Mouse (Mus musculus) left cerebral cortex, postnatal 4 days (tissue): ENCODE measurements around the gene Adk. TPM values are rescaled to one million over a fixed set of nuclear protein-coding genes. Genes with fewer than 3 reads are reported as not detected.
"Not testable (repeated sequence)": the region's sequence is repeated elsewhere in the genome, so short reads cannot be mapped to it uniquely, and the experiment has no call there.

Experiments
- DNase-seq: peaks from one replicate; pipeline ENCODE4 v3.0.0-alpha.2; 2022
- intact Hi-C: fragments of 180-260 bp; cut with DNase I; formaldehyde crosslinking; loops from one replicate; pipeline ENCODE4 v1.15.1; 2025
- total RNA-seq, 2 experiments: library from RNA; stranded (reverse); gene quantifications; 2 replicates each; pipeline ENCODE4 v1.2.3; 2021

Adk gene
- total RNA-seq, 2 experiments from 2014 or later = 51.6 to 52.3 TPM

- intact Hi-C loops = no loop called here
- no peak for DNase-seq
These were observed 410.8 kb downstream of the Adk start for GRCm38 (mm10) chr14:21463117-21463712.

GRCm38 (mm10) chr14:21470386-21470785, 418.0 kb downstream of the Adk start:
- DNase-seq = no peak
- intact Hi-C loops = no loop called here

GRCm38 (mm10) chr14:21471975-21472374, 419.6 kb downstream of the Adk start:
- no peak for DNase-seq
- intact Hi-C loops = no loop called here

GRCm38 (mm10) chr14:21474593-21475132, 422.3 kb downstream of the Adk start:
- DNase-seq, intact Hi-C loops: not testable (repeated sequence)

- intact Hi-C loops = no loop called here
- no peak for DNase-seq
These were observed 424.8 kb downstream of the Adk start for GRCm38 (mm10) chr14:21477181-21477580.

- DNase-seq = no peak
- intact Hi-C loops = no loop called here
These were observed 427.2 kb downstream of the Adk start for GRCm38 (mm10) chr14:21479566-21479965.

- intact Hi-C loops = no loop called here
- DNase-seq = no peak
These were observed 427.8 kb downstream of the Adk start for GRCm38 (mm10) chr14:21480191-21480590.

GRCm38 (mm10) chr14:21481231-21481630, 428.9 kb downstream of the Adk start, which contains the start of gene Kat6b:
Kat6b (plus strand) TSS chr14:21481434.
- intact Hi-C loops = no loop called here
- DNase-seq = no peak

GRCm38 (mm10) chr14:21484199-21484598, 431.8 kb downstream of the Adk start:
- DNase-seq = no peak
- intact Hi-C loops = no loop called here

GRCm38 (mm10) chr14:21484693-21485092, 432.3 kb downstream of the Adk start:
- no peak for DNase-seq
- intact Hi-C loops = no loop called here

GRCm38 (mm10) chr14:21485961-21486520, 433.7 kb downstream of the Adk start:
- intact Hi-C loops = no loop called here
- DNase-seq = no peak

GRCm38 (mm10) chr14:21487135-21487534, 434.8 kb downstream of the Adk start:
- intact Hi-C loops, DNase-seq: not testable (repeated sequence)

- DNase-seq, intact Hi-C loops: not testable (repeated sequence)
These were observed 436.2 kb downstream of the Adk start for GRCm38 (mm10) chr14:21488426-21489115.

- DNase-seq = no peak
- intact Hi-C loops = no loop called here
These were observed 436.7 kb downstream of the Adk start for GRCm38 (mm10) chr14:21489116-21489485.

- no peak for DNase-seq
- intact Hi-C loops = loop anchor here (10.0 kb wide), 2 partner anchors 235 to 255 kb away; no protein-coding TSS in a partner anchor
These were observed 437.8 kb downstream of the Adk start for GRCm38 (mm10) chr14:21490141-21490540.

Other genes starting within 250 kb of the Adk start
- gene Plau, start 215.9 kb upstream of the Adk start, total RNA-seq = 1 to 10 TPM; 2.6 to 3.4 TPM
- gene Vcl, start 123.2 kb upstream of the Adk start, total RNA-seq = 10 to 100 TPM; 21.0 to 21.9 TPM
- 10 to 100 TPM; 89.5 to 93.0 TPM for gene Ap3m1, start 66 bp upstream of the Adk start, total RNA-seq